Mouse (Mus musculus): ENCODE results near the gene Cep95. TPM values are rescaled to one million over a fixed set of nuclear protein-coding genes. Genes with fewer than 3 reads are reported as not detected.

Cep95 gene
- polyA plus RNA-seq, 1 experiment from 2014 or later: 7.8 TPM

DNA sequence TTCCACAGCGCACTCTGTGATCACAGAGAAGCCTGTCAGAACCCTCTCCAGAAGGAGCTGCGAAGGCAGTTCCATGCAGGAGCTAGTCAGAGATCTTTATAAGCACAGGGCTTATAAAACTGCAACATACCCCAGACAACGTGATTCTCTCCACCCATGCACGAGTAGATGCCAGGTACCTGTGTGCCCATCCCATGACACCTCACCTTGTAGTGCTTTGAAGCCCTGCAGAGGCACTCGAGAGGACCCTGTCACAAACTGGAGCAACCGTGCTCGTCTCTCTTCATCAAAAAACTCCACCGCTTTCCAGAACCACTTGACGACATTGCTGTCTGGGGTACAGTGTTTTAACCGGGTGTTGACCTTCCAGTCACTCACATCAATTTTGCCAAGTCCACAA lies 35.4 kb downstream of the Cep95 start:
- H3K9ac ChIP-seq: no peak overlapping the region
- no peaks in the 10 kb centered on the region for H3K27me3 ChIP-seq
- no peak overlapping the region for H3K4me2 ChIP-seq
- 0 out of 2 replicates have a peak, but pooled peaks cover 2% of the 10 kb centered on the region for H3K4me1 ChIP-seq (replicated peaks)
- ATAC-seq (ENCODE audit: insufficient read depth): no peak
- H3K36me3 ChIP-seq (replicated peaks): peaks cover 43% of the 10 kb centered on the region
- no peaks in the 10 kb centered on the region for H3K9me3 ChIP-seq (replicated peaks)
- 83% methylated on average over 10 of the region's 10 CpGs for WGBS (ENCODE audit: insufficient replicate concordance)
- no peak overlapping the region for H3K27ac ChIP-seq (replicated peaks)
- H3K4me3 ChIP-seq (replicated peaks): no peak overlapping the region

DNA sequence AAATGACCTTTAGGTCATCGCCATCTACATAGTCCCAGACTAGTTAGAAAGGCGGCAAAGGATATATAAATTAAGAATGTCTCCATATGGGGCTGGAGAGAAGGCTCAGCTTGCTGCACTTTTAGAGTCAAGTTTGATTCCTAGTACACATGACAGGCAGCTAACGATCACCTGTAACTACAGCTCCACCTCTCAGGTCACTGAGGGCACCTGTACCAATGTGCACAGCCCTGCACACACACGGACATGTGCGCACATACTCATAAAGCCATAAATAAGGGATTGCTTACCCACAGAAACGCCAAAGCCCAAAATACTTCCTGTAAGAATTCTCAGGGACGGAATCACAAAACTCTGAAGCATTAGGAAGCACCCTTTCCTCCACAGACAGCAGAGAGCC lies 39.0 kb downstream of the Cep95 start:
- Histone ChIP-seq H3K9ac (no peak overlapping the region), H3K4me2 (no peak overlapping the region), H3K9me3 (replicated peaks) (no peaks in the 10 kb centered on the region), H3K27ac (replicated peaks) (no peak overlapping the region), H3K4me1 (replicated peaks) (no peaks in the 10 kb centered on the region), H3K36me3 (replicated peaks) (peaks cover 33% of the 10 kb centered on the region), H3K27me3 (no peaks in the 10 kb centered on the region), H3K4me3 (replicated peaks) (no peak overlapping the region)
- WGBS (ENCODE audit: insufficient replicate concordance): 82% methylated on average over 7 of the region's 7 CpGs
- ATAC-seq (ENCODE audit: insufficient read depth): no peak

DNA sequence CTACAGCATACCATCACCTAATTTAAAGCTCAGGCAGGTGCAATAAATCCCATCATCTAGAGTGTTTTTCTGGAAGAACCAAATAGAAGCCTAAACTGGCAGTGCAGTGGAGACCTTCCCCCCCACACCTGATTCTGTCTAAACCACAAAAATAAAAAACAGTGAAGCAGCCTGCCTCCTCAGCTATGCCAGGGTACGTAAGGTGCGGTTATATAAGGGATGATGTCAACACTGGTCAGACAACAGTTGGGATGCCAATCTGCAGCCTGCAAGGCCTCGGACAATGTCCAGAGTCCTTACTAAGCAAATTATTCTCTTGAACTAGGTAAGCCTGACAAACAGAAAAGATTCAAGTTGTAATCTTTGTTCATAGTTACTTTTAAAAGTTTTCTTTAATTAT lies 53.0 kb downstream of the Cep95 start:
- H3K4me3 ChIP-seq (replicated peaks): no peak overlapping the region
- ATAC-seq (ENCODE audit: insufficient read depth): no peak
- H3K4me1 ChIP-seq (replicated peaks): no peaks in the 10 kb centered on the region
- H3K36me3 ChIP-seq (replicated peaks): peaks cover 43% of the 10 kb centered on the region
- H3K27ac ChIP-seq (replicated peaks): no peak overlapping the region
- H3K4me2 ChIP-seq: no peak overlapping the region
- no peaks in the 10 kb centered on the region for H3K9me3 ChIP-seq (replicated peaks)
- H3K9ac ChIP-seq: no peak overlapping the region
- H3K27me3 ChIP-seq: no peaks in the 10 kb centered on the region
- 72% methylated on average over 3 of the region's 3 CpGs for WGBS (ENCODE audit: insufficient replicate concordance)

DNA sequence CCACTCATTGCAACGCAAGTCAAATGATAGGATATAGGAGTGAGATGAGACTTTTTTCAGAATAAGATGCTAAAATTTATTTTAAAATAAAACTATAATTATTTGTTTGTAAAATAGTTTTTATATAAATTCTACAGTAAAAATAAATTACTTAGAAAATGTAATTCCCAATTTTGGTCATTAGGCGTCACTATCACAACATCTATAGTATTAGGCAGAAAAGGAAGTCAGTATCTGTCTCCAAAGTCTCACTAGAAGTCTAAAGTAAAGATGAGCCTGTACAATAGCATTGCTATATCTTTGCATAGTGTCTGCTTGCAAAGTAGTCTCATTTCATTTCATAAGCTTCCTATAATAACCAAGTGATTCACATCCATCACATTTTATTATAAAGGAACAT lies 62.4 kb downstream of the Cep95 start:
- no peaks in the 10 kb centered on the region for H3K4me1 ChIP-seq (replicated peaks)
- no peak overlapping the region for H3K27ac ChIP-seq (replicated peaks)
- H3K4me3 ChIP-seq (replicated peaks): no peak overlapping the region
- H3K4me2 ChIP-seq: no peak overlapping the region
- no peak for ATAC-seq (ENCODE audit: insufficient read depth)
- H3K9me3 ChIP-seq (replicated peaks): no peaks in the 10 kb centered on the region
- H3K36me3 ChIP-seq (replicated peaks): peaks cover 32% of the 10 kb centered on the region
- 48% methylated on average over 2 of the region's 2 CpGs for WGBS (ENCODE audit: insufficient replicate concordance)
- H3K27me3 ChIP-seq: no peaks in the 10 kb centered on the region
- no peak overlapping the region for H3K9ac ChIP-seq

Small RNA genes within 50 kb of the gene (microRNA-seq; reads per million reads assigned to microRNA genes)
- gene Gm25994 (not detected), gene Mir3064 (12.4 reads per million, percentile 29 among the genes with 10 or more reads in this experiment)

Other genes with a start within 250 kb of the Cep95 start
- 9.2 and 10.2 TPM in 2 replicates for gene Tex2, start 175.8 kb upstream of the Cep95 start, polyA plus RNA-seq (2015; fragmentation: Nextera tagmentation; extraction: Ambion mirVana)
- gene Pecam1, start 38.6 kb upstream of the Cep95 start, polyA plus RNA-seq (2015; fragmentation: Nextera tagmentation; extraction: Ambion mirVana): 7.0 and 7.8 TPM in 2 replicates
- 2.8 and 3.2 TPM in 2 replicates for gene Milr1, start 38.0 kb upstream of the Cep95 start, polyA plus RNA-seq (2015; fragmentation: Nextera tagmentation; extraction: Ambion mirVana)
- 3.8 and 4.7 TPM in 2 replicates for gene Polg2, start 9.7 kb upstream of the Cep95 start, polyA plus RNA-seq (2015; fragmentation: Nextera tagmentation; extraction: Ambion mirVana)
- gene Ddx5, start 67 bp upstream of the Cep95 start, polyA plus RNA-seq (2015; fragmentation: Nextera tagmentation; extraction: Ambion mirVana): 114 and 115 TPM in 2 replicates
- 2.7 and 3.2 TPM in 2 replicates for gene Smurf2, start 131.5 kb downstream of the Cep95 start, polyA plus RNA-seq (2015; fragmentation: Nextera tagmentation; extraction: Ambion mirVana)
- gene Kpna2, start 210.3 kb downstream of the Cep95 start, polyA plus RNA-seq (2015; fragmentation: Nextera tagmentation; extraction: Ambion mirVana): 246 and 250 TPM in 2 replicates
- gene 1810010H24Rik, start 236.4 kb downstream of the Cep95 start, polyA plus RNA-seq (2015; fragmentation: Nextera tagmentation; extraction: Ambion mirVana): 4.5 and 5.6 TPM in 2 replicates